Mouse (Mus musculus): ENCODE data around the gene Gm39115. TPM values are rescaled to one million over a fixed set of nuclear protein-coding genes. Genes with fewer than 3 reads are reported as not detected.
"Not testable (repeated sequence)": the region's sequence is repeated elsewhere in the genome, so short reads cannot be mapped to it uniquely, and the experiment has no call there.

Gene Gm39115
- total and polyA plus RNA-seq, 3 experiments = not detected

- no peak for TF ChIP-seq GATA1 (IDR thresholded peaks at IDR 0.05; ENCODE audit: borderline replicate concordance, low read length)
- no peak for TF ChIP-seq CTCF (IDR thresholded peaks at IDR 0.05; ENCODE audit: low read depth, low read length)
- TF ChIP-seq GATA2 (IDR thresholded peaks at IDR 0.05; ENCODE audit: borderline replicate concordance, low read depth, low read length) = no peak
- TF ChIP-seq POLR2AphosphoS5 (IDR thresholded peaks at IDR 0.05; ENCODE audit: insufficient replicate concordance, low read depth, low read length) = no peak
- no peak for TF ChIP-seq TAL1 (conservative IDR thresholded peaks at IDR 0.05; ENCODE audit: low read depth, low read length)
- H3K4me3 ChIP-seq (ENCODE audit: low read depth, low read length) = no peak overlapping the region
- H3K9me3 ChIP-seq (replicated peaks) = no peaks in the 10 kb centered on the region
- no peaks in the 10 kb centered on the region for H3K36me3 ChIP-seq (replicated peaks)
- ATAC-seq (ENCODE audit: extremely low read depth, insufficient number of reproducible peaks, low FRiP score, poor library complexity, severe bottlenecking) (no peak), DNase-seq (ENCODE audit: low spot score) (no peak)
- H3K4me1 ChIP-seq (ENCODE audit: insufficient read depth, low read depth, low read length) = no peaks in the 10 kb centered on the region
- H3K27me3 ChIP-seq (ENCODE audit: insufficient read depth, low read length) = peaks cover 5% of the 10 kb centered on the region
Observed at GRCm38 (mm10) chr7:142155308-142155707, 19.5 kb upstream of the Gm39115 start.

- TF ChIP-seq TAL1 (conservative IDR thresholded peaks at IDR 0.05; ENCODE audit: low read depth, low read length) (no peak), CTCF (IDR thresholded peaks at IDR 0.05; ENCODE audit: low read depth, low read length) (no peak)
- Histone ChIP-seq H3K36me3 (replicated peaks) (no peaks in the 10 kb centered on the region), H3K9me3 (replicated peaks) (no peaks in the 10 kb centered on the region), H3K4me3 (ENCODE audit: low read depth, low read length) (no peak overlapping the region), H3K4me1 (ENCODE audit: insufficient read depth, low read depth, low read length) (no peaks in the 10 kb centered on the region), H3K27me3 (ENCODE audit: insufficient read depth, low read length) (no peaks in the 10 kb centered on the region)
- no peak for DNase-seq (ENCODE audit: low spot score)
- no peak for ATAC-seq (ENCODE audit: extremely low read depth, insufficient number of reproducible peaks, low FRiP score, poor library complexity, severe bottlenecking)
Observed at GRCm38 (mm10) chr7:142152191-142152590, 16.4 kb upstream of the Gm39115 start.

DNA sequence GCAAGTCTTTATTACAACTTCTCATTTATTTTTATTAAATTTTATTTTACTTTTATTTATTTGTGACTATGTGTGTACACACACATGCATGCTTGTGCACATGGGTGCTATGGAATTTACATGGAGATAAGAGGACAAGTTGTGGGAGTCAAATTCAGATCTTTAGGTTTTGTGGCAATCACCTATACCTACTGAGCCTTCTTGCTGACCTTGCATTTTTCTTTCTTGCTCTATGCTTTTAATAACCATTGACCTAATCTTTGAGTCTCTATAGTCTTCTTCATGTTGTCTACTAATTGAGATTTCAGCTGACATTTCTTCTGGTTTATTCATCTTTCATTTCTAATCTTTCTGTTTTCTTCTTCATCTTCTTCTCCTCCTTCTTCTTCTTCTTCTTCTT lies 12.8 kb upstream of the Gm39115 start:
- ATAC-seq (ENCODE audit: extremely low read depth, insufficient number of reproducible peaks, low FRiP score, poor library complexity, severe bottlenecking) (no peak), DNase-seq (ENCODE audit: low spot score) (no peak)
- peaks cover under 1% of the 10 kb centered on the region; the same call in 1 of the 2 replicates for H3K27me3 ChIP-seq (ENCODE audit: insufficient read depth, low read length)

GRCm38 (mm10) chr7:142146033-142146432 lies 10.2 kb upstream of the Gm39115 start:
- no peak overlapping the region for H3K4me3 ChIP-seq (ENCODE audit: low read depth, low read length)
- TF ChIP-seq TAL1 (conservative IDR thresholded peaks at IDR 0.05; ENCODE audit: low read depth, low read length) = no peak
- no peak for TF ChIP-seq CTCF (IDR thresholded peaks at IDR 0.05; ENCODE audit: low read depth, low read length)
- TF ChIP-seq POLR2AphosphoS5 (IDR thresholded peaks at IDR 0.05; ENCODE audit: insufficient replicate concordance, low read depth, low read length) = no peak
- no peak for TF ChIP-seq GATA2 (IDR thresholded peaks at IDR 0.05; ENCODE audit: borderline replicate concordance, low read depth, low read length)
- no peak for TF ChIP-seq GATA1 (IDR thresholded peaks at IDR 0.05; ENCODE audit: borderline replicate concordance, low read length)
- ATAC-seq (ENCODE audit: extremely low read depth, insufficient number of reproducible peaks, low FRiP score, poor library complexity, severe bottlenecking) (no peak), DNase-seq (ENCODE audit: low spot score) (peak; percentile 32)
- no peaks in the 10 kb centered on the region for H3K9me3 ChIP-seq (replicated peaks)
- H3K27me3 ChIP-seq (ENCODE audit: insufficient read depth, low read length) = peaks cover 2% of the 10 kb centered on the region; the same call in 1 of the 2 replicates
- H3K4me1 ChIP-seq (ENCODE audit: insufficient read depth, low read depth, low read length) = no peaks in the 10 kb centered on the region
- H3K36me3 ChIP-seq (replicated peaks) = no peaks in the 10 kb centered on the region

More for the DNA sequence above, 12.8 kb upstream of the Gm39115 start:
- Histone ChIP-seq H3K4me1 (ENCODE audit: insufficient read depth, low read depth, low read length) (no peaks in the 10 kb centered on the region), H3K4me3 (ENCODE audit: low read depth, low read length) (no peak overlapping the region), H3K9me3 (replicated peaks) (no peaks in the 10 kb centered on the region), H3K36me3 (replicated peaks) (no peaks in the 10 kb centered on the region)
- TF ChIP-seq GATA1 (IDR thresholded peaks at IDR 0.05; ENCODE audit: borderline replicate concordance, low read length) (no peak), CTCF (IDR thresholded peaks at IDR 0.05; ENCODE audit: low read depth, low read length) (no peak), POLR2AphosphoS5 (IDR thresholded peaks at IDR 0.05; ENCODE audit: insufficient replicate concordance, low read depth, low read length) (no peak), TAL1 (conservative IDR thresholded peaks at IDR 0.05; ENCODE audit: low read depth, low read length) (no peak), GATA2 (IDR thresholded peaks at IDR 0.05; ENCODE audit: borderline replicate concordance, low read depth, low read length) (no peak)

- H3K36me3 ChIP-seq (replicated peaks) = no peaks in the 10 kb centered on the region
- H3K4me1 ChIP-seq (ENCODE audit: insufficient read depth, low read depth, low read length) = no peaks in the 10 kb centered on the region
- DNase-seq (ENCODE audit: low spot score) (no peak), ATAC-seq (ENCODE audit: extremely low read depth, insufficient number of reproducible peaks, low FRiP score, poor library complexity, severe bottlenecking) (no peak)
- H3K27me3 ChIP-seq (ENCODE audit: insufficient read depth, low read length) = peaks cover 2% of the 10 kb centered on the region; the same call in 1 of the 2 replicates
- H3K4me3 ChIP-seq (ENCODE audit: low read depth, low read length) = no peak overlapping the region
- TF ChIP-seq CTCF (IDR thresholded peaks at IDR 0.05; ENCODE audit: low read depth, low read length) = no peak
- no peak for TF ChIP-seq GATA2 (IDR thresholded peaks at IDR 0.05; ENCODE audit: borderline replicate concordance, low read depth, low read length)
- no peak for TF ChIP-seq GATA1 (IDR thresholded peaks at IDR 0.05; ENCODE audit: borderline replicate concordance, low read length)
- TF ChIP-seq POLR2AphosphoS5 (IDR thresholded peaks at IDR 0.05; ENCODE audit: insufficient replicate concordance, low read depth, low read length) = no peak
- TF ChIP-seq TAL1 (conservative IDR thresholded peaks at IDR 0.05; ENCODE audit: low read depth, low read length) = no peak
- no peaks in the 10 kb centered on the region for H3K9me3 ChIP-seq (replicated peaks)
Observed at GRCm38 (mm10) chr7:142145413-142145940, 9.6 kb upstream of the Gm39115 start.

DNA sequence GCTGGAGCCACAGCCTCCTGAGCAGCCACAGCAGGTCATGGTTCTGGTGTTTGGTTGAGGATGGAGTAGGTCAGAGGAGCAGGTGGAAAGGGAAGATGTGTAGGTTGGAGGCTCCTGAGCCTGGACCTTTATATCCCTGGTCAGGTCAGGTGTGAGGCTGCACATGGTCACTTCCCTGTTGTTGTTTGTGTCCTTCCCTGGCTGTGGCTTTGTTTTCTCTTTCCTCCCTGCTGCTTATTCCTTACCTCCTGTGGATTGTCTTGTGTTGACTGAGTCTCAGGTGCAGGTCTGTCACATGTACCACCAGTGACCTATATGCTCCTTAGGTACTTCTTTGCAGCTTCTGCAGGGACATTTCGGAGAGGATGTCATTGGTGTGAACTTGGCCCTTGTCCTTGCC lies 8.7 kb upstream of the Gm39115 start, which contains the start of gene Gm45337:
Gm45337 (minus strand) TSS at position 101 of the 400 bp plus-strand sequence.
- no peak for TF ChIP-seq CTCF (IDR thresholded peaks at IDR 0.05; ENCODE audit: low read depth, low read length)
- Histone ChIP-seq H3K4me1 (ENCODE audit: insufficient read depth, low read depth, low read length) (no peaks in the 10 kb centered on the region), H3K9me3 (replicated peaks) (no peaks in the 10 kb centered on the region), H3K36me3 (replicated peaks) (no peaks in the 10 kb centered on the region), H3K4me3 (ENCODE audit: low read depth, low read length) (no peak within 1 kb of the TSS), H3K27me3 (ENCODE audit: insufficient read depth, low read length) (peaks cover 2% of the 10 kb centered on the region; the same call in 1 of the 2 replicates)
- DNase-seq (ENCODE audit: low spot score) (peak; percentile 6), ATAC-seq (ENCODE audit: extremely low read depth, insufficient number of reproducible peaks, low FRiP score, poor library complexity, severe bottlenecking) (no peak)

DNA sequence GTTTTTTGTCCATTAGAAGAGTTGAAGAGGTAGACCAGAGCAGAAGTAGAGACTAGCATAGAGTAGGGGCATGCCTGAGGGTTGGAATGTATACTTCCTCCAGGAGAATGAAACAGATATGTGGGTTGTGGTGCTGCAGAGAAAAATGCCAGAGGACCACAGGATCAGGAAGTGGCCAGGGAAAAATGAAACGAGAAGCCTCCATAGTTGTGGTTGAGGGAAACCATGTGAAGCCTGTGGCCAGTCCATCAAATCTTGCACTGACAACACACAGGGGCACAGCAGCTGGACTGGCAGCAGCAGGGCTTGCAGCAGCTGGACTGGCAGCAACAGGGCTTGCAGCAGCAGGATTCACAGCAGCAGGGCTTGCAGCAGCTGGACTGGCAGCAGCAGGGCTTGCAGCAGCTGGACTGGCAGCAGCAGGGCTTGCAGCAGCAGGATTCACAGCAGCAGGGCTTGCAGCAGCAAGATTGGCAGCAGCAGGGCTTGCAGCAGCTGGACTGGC lies 7.7 kb upstream of the Gm39115 start:
- H3K4me1 ChIP-seq (ENCODE audit: insufficient read depth, low read depth, low read length); H3K27me3 ChIP-seq (ENCODE audit: insufficient read depth, low read length); DNase-seq (ENCODE audit: low spot score); ATAC-seq (ENCODE audit: extremely low read depth, insufficient number of reproducible peaks, low FRiP score, poor library complexity, severe bottlenecking); H3K9me3 ChIP-seq (replicated peaks); H3K4me3 ChIP-seq (ENCODE audit: low read depth, low read length); H3K36me3 ChIP-seq (replicated peaks): not testable (repeated sequence)

Data from G1E (cell line).